Mouse (Mus musculus) limb, embryonic 15.5 days (tissue): ENCODE measurements around the gene Lgr4. TPM values are rescaled to one million over a fixed set of nuclear protein-coding genes. Genes with fewer than 3 reads are reported as not detected.

Source experiments
- ATAC-seq: fragments of 200-750 bp; cut with Nextera tagmentation; 2 replicates; pipeline ENCODE4 v1.8.0; 2017; ENCODE audit warnings: low read depth, moderate TSS enrichment; ENCODE audit not compliant: insufficient number of reproducible peaks, low FRiP score, low TSS enrichment
- H3K27ac ChIP-seq: fragments of 300-500 bp; sonication (generic); 2 replicates; pipeline ENCODE4 v1.5.1; 2015; ENCODE audit warnings: moderate library complexity, mild to moderate bottlenecking, inconsistent platforms
- H3K27me3 ChIP-seq: fragments of 300-500 bp; sonication (generic); 2 replicates; pipeline ENCODE4 v1.6.1; 2015; ENCODE audit warnings: inconsistent platforms
- H3K36me3 ChIP-seq: fragments of 300-500 bp; sonication (generic); 2 replicates; pipeline ENCODE4 v1.6.1; 2015; ENCODE audit warnings: inconsistent platforms
- H3K4me1 ChIP-seq: fragments of 300-500 bp; sonication (generic); 2 replicates; pipeline ENCODE4 v1.6.1; 2015; ENCODE audit warnings: inconsistent platforms
- H3K4me2 ChIP-seq: fragments of 300-500 bp; sonication (generic); 2 replicates; pipeline ENCODE4 v1.6.1; 2015; ENCODE audit warnings: mild to moderate bottlenecking, inconsistent platforms
- H3K4me3 ChIP-seq: fragments of 300-500 bp; sonication (generic); 2 replicates; pipeline ENCODE4 v1.5.1; 2015; ENCODE audit warnings: mild to moderate bottlenecking, inconsistent platforms
- H3K9ac ChIP-seq: fragments of 300-500 bp; sonication (generic); 2 replicates; pipeline ENCODE4 v1.6.1; 2015; ENCODE audit warnings: inconsistent platforms
- H3K9me3 ChIP-seq: fragments of 300-500 bp; sonication (generic); 2 replicates; pipeline ENCODE4 v1.6.1; 2016; ENCODE audit warnings: inconsistent platforms
- WGBS: fragments of 180-500 bp; shearing (Covaris S2); methylation state at CpG from one replicate; pipeline ENCODE4 v1.1.7; 2015; 5-methylcytosine and 5-hydroxymethylcytosine counted together
- polyA plus RNA-seq: library from polyadenylated mRNA; unstranded; fragments of >200 nt; fragmentation: Nextera tagmentation; extraction: Ambion mirVana; gene quantifications from 2 replicates; pipeline ENCODE4 v1.2.1, GENCODE M21; 2015

Lgr4 gene
- polyA plus RNA-seq, 1 experiment from 2014 or later, result 15.1 TPM

DNA sequence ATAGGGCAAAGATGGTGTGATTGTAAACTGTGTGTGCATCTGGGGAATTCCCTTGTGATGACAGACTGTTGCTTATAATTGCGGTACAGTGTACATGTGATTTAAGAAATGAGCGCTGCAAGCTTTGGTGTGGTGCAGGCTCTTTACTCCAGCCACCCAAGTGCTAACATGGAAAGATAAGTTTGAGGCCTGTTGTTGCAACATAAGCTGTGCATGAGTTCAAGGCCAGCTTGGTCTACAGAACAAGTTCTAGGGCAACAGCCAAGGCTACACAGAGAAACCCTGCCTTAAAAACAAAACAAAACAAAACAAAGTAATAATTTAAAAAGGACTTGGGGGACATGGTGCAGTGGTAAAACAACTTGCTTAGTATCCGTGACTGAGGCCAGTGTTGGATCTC is 17.7 kb downstream of the Lgr4 start:
- no peak for ATAC-seq
- Histone ChIP-seq H3K4me3 (no peak overlapping the region), H3K36me3 (no peaks in the 10 kb centered on the region), H3K4me2 (no peak overlapping the region), H3K9me3 (no peaks in the 10 kb centered on the region), H3K27ac (no peak overlapping the region), H3K4me1 (peaks cover 18% of the 10 kb centered on the region), H3K9ac (no peak overlapping the region), H3K27me3 (no peaks in the 10 kb centered on the region)
- WGBS, result 90% methylated on average over 3 of the region's 3 CpGs

DNA sequence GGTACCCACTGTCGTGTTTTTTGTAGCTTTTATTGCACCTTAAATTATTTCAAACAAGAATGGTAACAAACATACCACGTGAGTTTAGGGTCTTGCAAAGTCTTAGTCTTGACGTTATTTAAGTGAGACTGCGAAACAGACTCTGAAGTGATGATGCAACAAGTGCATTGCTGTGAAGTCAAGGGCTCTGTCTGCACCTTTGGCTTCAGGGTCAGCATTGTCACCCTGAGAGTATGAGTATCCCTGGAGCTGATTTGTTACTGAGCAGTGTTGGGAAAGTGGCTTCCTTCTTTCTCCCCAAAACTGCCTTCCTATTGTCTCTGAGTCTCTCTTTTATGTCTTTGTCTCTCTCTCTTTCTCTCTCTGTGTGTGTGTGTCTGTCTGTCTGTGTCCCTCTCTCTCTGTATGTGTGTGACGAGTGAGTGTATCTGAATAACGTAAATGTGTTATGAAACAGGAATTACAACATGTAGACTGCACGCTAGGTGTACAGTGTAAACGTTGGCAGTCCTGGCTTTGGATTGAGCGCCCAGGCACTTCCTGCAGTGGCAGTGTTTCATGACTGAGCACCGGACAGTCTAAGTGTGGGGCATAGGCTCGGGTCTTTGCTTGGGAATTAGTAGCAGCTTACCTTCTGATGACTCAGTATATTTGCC is 18.4 kb downstream of the Lgr4 start:
- no peak overlapping the region for H3K4me2 ChIP-seq
- no peaks in the 10 kb centered on the region for H3K27me3 ChIP-seq
- H3K9ac ChIP-seq, result no peak overlapping the region
- H3K27ac ChIP-seq, result no peak overlapping the region
- no peak overlapping the region for H3K4me3 ChIP-seq
- H3K9me3 ChIP-seq, result no peaks in the 10 kb centered on the region
- ATAC-seq, result no peak
- WGBS, result 62% methylated on average over 11 of the region's 11 CpGs
- H3K4me1 ChIP-seq, result peaks cover 18% of the 10 kb centered on the region
- no peaks in the 10 kb centered on the region for H3K36me3 ChIP-seq

DNA sequence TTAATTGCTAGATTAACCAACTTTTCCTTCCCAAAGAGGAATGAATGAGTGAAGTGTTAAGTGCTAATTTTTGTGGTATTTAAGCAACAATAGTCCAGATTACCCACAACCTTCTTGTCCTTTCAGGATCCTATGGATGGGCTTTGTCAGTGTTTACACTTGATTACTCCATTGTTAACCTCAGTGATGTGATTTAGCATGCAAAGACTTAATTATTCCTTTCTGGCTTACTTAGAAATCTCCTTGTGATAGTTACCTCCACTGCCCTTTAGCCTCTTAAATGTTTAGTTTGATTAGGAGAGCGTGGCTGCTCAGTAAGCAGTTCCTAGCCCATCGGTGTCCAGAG is 18.9 kb downstream of the Lgr4 start:
- Histone ChIP-seq H3K4me3 (no peak overlapping the region), H3K9ac (no peak overlapping the region), H3K9me3 (no peaks in the 10 kb centered on the region), H3K4me1 (peaks cover 17% of the 10 kb centered on the region), H3K27ac (no peak overlapping the region), H3K27me3 (no peaks in the 10 kb centered on the region), H3K4me2 (no peak overlapping the region), H3K36me3 (no peaks in the 10 kb centered on the region)
- no peak for ATAC-seq
- 54% methylated on average over 2 of the region's 2 CpGs for WGBS

DNA sequence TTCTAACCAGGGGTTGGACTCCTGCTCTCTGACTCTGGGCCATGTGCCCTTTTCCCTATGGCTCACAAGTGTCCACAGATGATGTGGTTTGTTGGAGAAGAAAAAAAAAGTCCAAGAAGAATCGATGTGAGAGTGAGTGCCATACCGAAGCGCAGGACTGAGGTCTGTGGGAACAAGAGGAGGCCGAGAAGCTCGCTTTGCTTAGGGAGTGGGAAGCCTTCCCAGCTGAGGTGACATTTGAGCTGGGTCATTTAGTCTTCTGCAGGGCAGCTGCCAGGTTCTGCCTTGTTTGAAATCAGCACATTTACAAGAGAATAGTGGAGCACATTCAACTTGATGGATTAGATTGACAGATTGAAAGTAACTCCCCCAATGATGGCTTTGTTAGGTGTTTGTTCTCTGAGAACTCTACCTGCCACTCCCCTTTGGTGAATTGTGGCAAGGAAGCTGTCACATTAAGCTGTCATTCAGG is 24.6 kb downstream of the Lgr4 start:
- no peak overlapping the region for H3K4me3 ChIP-seq
- H3K9me3 ChIP-seq, result no peaks in the 10 kb centered on the region
- no peaks in the 10 kb centered on the region for H3K27me3 ChIP-seq
- WGBS, result 35% methylated on average over 5 of the region's 5 CpGs
- no peaks in the 10 kb centered on the region for H3K36me3 ChIP-seq
- no peak overlapping the region for H3K4me2 ChIP-seq
- ATAC-seq, result no peak
- no peak overlapping the region for H3K9ac ChIP-seq
- no peaks in the 10 kb centered on the region for H3K4me1 ChIP-seq
- H3K27ac ChIP-seq, result no peak overlapping the region

DNA sequence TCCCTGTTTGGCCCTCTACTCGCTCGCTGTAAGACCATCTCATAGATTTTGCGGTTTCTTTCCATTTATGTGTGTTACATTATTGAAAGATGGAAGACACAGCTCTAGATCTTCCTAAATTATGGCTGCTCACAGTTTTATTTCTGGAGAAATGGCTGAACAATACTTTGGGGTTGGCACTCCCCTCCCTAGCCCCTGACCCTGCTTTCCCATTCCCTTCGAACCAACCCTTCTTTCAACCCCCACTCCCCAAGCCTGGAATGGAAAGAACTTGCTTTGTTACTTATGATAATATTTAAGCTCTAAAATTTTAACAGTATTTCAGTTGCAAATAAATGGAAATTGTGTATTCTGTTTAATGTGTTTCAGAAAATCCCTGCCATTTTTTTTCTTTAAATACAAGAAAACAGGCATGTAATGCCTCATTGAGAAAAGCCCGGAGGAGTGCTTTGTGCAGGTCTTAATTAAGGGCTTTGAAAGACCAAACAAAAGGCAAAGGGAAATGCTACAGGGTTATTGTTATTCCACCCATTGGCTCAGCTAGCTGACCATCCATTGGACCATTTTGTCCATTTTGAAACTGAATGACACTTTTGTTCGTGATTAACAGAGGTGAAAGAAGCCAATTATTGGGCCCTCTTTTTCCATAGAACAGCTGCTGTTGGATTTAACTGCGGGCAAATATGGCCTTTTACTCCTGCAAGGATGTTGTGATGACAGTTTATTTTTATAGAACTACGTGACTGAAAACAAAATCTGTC is 25.5 kb downstream of the Lgr4 start:
- Histone ChIP-seq H3K9me3 (no peaks in the 10 kb centered on the region), H3K4me2 (no peak overlapping the region), H3K9ac (no peak overlapping the region), H3K4me1 (no peaks in the 10 kb centered on the region), H3K36me3 (no peaks in the 10 kb centered on the region), H3K4me3 (no peak overlapping the region), H3K27ac (no peak overlapping the region), H3K27me3 (no peaks in the 10 kb centered on the region)
- 75% methylated on average over 8 of the region's 8 CpGs for WGBS
- ATAC-seq, result no peak

DNA sequence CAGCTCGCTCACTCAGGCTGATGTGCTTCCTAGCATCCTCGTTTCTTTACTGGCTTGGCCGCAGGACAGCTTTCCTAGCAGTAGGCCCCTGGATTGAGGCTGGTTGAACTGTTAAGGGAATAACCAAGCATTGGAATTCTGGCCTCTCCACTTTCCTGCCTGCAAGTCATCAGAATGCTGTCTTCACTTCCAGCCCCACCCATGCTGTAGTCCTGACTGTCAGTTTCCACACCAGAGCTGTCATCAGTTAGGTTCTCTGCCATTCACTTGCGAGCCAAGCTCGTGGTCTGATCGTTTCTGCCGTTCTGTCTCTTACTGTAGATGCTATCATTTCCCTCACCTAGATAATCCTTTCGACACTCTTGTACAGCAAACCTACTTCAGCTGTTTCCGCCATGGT is 27.5 kb downstream of the Lgr4 start:
- no peak overlapping the region for H3K4me2 ChIP-seq
- H3K9me3 ChIP-seq, result no peaks in the 10 kb centered on the region
- H3K27ac ChIP-seq, result no peak overlapping the region
- no peak overlapping the region for H3K9ac ChIP-seq
- no peak overlapping the region for H3K4me3 ChIP-seq
- H3K27me3 ChIP-seq, result no peaks in the 10 kb centered on the region
- H3K36me3 ChIP-seq, result no peaks in the 10 kb centered on the region
- 68% methylated on average over 9 of the region's 9 CpGs for WGBS
- H3K4me1 ChIP-seq, result no peaks in the 10 kb centered on the region
- no peak for ATAC-seq

DNA sequence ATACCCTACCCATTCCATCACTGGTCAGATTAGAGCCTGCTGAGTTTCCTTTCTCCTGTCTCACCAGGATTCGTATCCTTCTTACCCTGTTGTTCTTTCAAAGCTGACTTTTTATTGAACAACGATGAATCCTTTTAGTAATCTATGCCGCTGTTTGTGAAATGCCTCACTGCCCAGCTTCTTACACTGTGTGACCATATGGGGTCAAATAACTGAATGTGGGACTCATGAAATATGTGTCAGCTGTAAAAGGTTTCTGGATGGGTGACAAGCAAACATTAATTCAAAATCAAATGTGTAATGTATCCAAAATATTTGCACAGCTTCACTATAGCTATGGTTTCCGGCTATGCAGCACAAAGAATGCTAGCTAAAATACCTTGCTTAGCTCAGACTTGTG is 28.1 kb downstream of the Lgr4 start:
- Histone ChIP-seq H3K4me2 (no peak overlapping the region), H3K9ac (no peak overlapping the region), H3K36me3 (no peaks in the 10 kb centered on the region), H3K4me1 (no peaks in the 10 kb centered on the region), H3K27ac (no peak overlapping the region), H3K27me3 (no peaks in the 10 kb centered on the region), H3K9me3 (no peaks in the 10 kb centered on the region), H3K4me3 (no peak overlapping the region)
- no peak for ATAC-seq
- WGBS, result 90% methylated on average over 4 of the region's 4 CpGs

DNA sequence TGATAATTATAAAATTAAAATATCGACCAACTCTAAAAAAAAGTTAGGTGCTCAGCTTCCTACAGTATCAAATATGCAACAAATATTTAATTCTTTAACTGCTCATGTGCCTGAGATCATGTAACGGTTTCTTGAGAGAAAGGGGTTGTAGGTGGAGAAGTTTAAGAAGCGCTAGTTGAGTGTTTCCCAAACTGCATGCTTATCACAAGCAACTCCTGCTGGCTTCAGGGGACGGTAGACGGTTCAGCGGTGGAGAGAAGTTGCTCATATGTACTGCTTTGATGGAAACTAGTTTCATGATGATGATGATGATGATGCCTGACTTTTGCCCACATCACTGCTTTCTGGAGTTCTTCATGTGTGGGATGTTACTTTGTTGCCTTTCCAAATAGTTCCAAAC is 29.0 kb downstream of the Lgr4 start:
- 91% methylated on average over 6 of the region's 6 CpGs for WGBS
- Histone ChIP-seq H3K4me3 (no peak overlapping the region), H3K36me3 (no peaks in the 10 kb centered on the region), H3K9ac (no peak overlapping the region), H3K27ac (no peak overlapping the region), H3K9me3 (no peaks in the 10 kb centered on the region), H3K27me3 (no peaks in the 10 kb centered on the region), H3K4me2 (no peak overlapping the region), H3K4me1 (0 out of 2 replicates have a peak, but pooled peaks cover 6% of the 10 kb centered on the region)
- ATAC-seq, result no peak

DNA sequence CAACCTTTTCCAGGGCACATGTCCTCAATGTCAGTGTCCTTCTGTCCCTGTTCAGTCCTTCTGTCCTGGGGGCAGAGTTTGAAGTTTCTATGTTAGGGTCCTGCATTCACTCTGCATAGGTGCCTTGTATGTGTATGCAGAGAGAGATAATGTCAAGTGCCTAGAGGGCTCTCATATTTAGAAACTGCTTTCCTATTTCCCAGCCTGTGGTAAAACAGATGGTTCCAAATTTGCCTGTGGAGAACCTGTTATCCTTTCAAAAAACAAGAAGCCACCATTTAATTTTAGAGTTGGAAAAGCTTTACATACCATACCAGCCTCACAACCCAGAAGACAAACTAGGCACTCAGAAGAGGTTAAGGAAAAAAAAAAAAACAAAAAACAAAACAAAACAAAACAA is 32.1 kb downstream of the Lgr4 start:
- ATAC-seq, result no peak
- no peak overlapping the region for H3K9ac ChIP-seq
- H3K4me2 ChIP-seq, result no peak overlapping the region
- no peaks in the 10 kb centered on the region for H3K9me3 ChIP-seq
- H3K4me3 ChIP-seq, result no peak overlapping the region
- no peak overlapping the region for H3K27ac ChIP-seq
- H3K36me3 ChIP-seq, result no peaks in the 10 kb centered on the region
- no peaks in the 10 kb centered on the region for H3K27me3 ChIP-seq
- H3K4me1 ChIP-seq, result peaks cover 20% of the 10 kb centered on the region

DNA sequence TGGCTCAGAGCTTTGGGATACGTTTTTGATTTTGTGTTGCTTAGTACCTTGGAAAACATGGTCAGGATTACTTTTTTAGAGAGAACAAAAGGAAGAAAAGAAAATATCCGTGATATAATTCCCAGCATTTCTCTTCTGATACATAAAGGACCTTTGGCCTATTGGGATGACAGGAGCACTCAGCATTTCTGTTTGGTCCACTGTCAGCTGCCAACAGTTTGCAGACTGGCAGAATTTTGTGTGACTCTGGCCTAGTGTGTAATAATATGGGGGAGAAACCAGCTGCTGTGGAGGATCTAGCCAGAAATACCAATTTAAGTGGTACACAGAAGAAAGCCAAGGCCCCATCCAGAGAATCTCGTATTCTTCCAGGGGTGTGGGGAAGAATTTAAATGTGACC is 32.9 kb downstream of the Lgr4 start:
- H3K36me3 ChIP-seq, result no peaks in the 10 kb centered on the region
- 60% methylated on average over 3 of the region's 3 CpGs for WGBS
- no peaks in the 10 kb centered on the region for H3K9me3 ChIP-seq
- no peaks in the 10 kb centered on the region for H3K27me3 ChIP-seq
- no peak for ATAC-seq
- no peak overlapping the region for H3K4me3 ChIP-seq
- peaks cover 20% of the 10 kb centered on the region for H3K4me1 ChIP-seq
- H3K4me2 ChIP-seq, result no peak overlapping the region
- no peak overlapping the region for H3K27ac ChIP-seq
- no peak overlapping the region for H3K9ac ChIP-seq

DNA sequence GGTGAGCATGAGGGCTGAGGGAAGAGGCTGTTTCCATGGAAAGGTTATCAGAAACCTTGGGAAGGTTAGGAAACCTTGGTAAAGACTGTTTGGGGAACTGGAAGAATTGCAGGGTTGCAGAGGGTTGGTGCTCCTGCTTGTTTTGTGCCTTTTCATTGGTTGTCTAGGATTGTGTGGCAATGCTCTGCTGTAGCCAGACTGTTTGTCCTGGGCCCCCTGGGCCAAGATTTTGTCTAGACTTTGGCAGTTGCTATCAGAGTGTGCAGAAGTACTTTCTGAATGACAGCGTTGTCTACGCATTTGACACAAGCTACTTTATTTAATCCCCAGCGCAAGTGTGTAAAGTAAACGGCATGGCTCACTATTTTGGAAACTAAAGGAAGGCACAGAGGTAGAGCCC is 33.6 kb downstream of the Lgr4 start:
- WGBS, result 71% methylated on average over 4 of the region's 4 CpGs
- Histone ChIP-seq H3K4me2 (no peak overlapping the region), H3K36me3 (no peaks in the 10 kb centered on the region), H3K27me3 (no peaks in the 10 kb centered on the region), H3K9ac (no peak overlapping the region), H3K9me3 (no peaks in the 10 kb centered on the region), H3K4me1 (peaks cover 20% of the 10 kb centered on the region), H3K27ac (no peak overlapping the region), H3K4me3 (no peak overlapping the region)
- ATAC-seq, result no peak

DNA sequence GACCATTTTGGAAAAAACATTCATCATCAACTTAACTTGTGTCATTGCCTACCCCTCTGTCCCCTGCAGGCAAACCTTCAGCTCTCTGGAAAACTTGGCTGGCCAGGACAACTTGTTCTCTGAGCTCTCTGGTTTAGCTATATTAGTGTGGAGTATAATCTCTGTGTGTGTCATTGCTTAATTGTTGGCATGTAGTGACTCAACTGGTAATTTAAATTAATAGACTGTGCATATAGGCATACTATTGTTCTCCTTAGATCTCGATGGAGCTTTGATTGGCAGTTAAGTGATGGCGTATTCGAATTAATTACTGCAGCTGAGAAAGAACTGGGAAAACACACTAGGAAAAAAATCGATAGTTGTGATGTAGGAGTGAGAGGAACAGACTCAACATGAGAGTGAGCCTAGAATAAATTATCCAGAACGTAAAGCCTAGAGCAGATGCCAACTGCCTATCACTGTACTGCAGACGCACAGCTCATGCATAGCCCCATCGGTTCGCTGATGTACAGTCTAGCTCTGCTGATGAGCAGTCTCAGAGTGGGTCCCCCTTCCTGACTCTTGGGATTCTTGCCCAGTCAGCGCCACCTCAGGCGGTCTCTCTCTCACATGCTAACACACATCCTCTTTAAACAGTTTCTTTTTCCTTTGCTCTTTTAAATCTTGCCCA is 35.7 kb downstream of the Lgr4 start:
- no peak overlapping the region for H3K4me3 ChIP-seq
- 57% methylated on average over 10 of the region's 10 CpGs for WGBS
- H3K27me3 ChIP-seq, result no peaks in the 10 kb centered on the region
- peak; percentile 61; the same call in 1 of the 2 replicates for ATAC-seq
- H3K9ac ChIP-seq, result no peak overlapping the region
- H3K36me3 ChIP-seq, result no peaks in the 10 kb centered on the region
- 0 out of 2 replicates have a peak overlapping the region, but pooled peaks have one; percentile 3 for H3K4me2 ChIP-seq
- H3K4me1 ChIP-seq, result peaks cover 26% of the 10 kb centered on the region
- H3K9me3 ChIP-seq, result no peaks in the 10 kb centered on the region
- peak overlapping the region; percentile 2; the same call in 1 of the 2 replicates for H3K27ac ChIP-seq
